Mouse (Mus musculus) myocyte (in vitro differentiated cells): ENCODE measurements around the gene Gp1ba.

Experiments used
- CEBPB ChIP-seq: IDR thresholded peaks from 2 replicates; pipeline ENCODE4 v1.6.1; 2011; ENCODE audit warnings: mild to moderate bottlenecking, moderate library complexity; ENCODE audit not compliant: poor library complexity, insufficient read depth, severe bottlenecking
- E2F4 ChIP-seq: IDR thresholded peaks from one replicate; pipeline ENCODE4 v1.6.1; 2011; ENCODE audit warnings: mild to moderate bottlenecking, control low read depth, moderate library complexity; ENCODE audit not compliant: insufficient read depth
- MYOG ChIP-seq, 3 experiments: IDR thresholded peaks; one replicate each; pipeline ENCODE4 v1.6.1; 2011; ENCODE audit warnings: control low read depth in 2 of 3, low read depth in 2 of 3, mild to moderate bottlenecking in 2 of 3; ENCODE audit not compliant: insufficient read length in 2 of 3, control insufficient read depth in 1 of 3, insufficient read depth in 1 of 3
- POLR2A ChIP-seq: IDR thresholded peaks from one replicate; pipeline ENCODE4 v1.6.1; 2011; ENCODE audit warnings: low read depth, mild to moderate bottlenecking, control low read depth, moderate library complexity; ENCODE audit not compliant: insufficient read length

GRCm38 (mm10) chr11:70647716-70648420 is 8.9 kb downstream of the Gp1ba start:
- TF ChIP-seq CEBPB (no peak), MYOG (IDR thresholded peaks at IDR 0.05; ENCODE audit: control insufficient read depth in 1 of 3, insufficient read depth in 1 of 3, insufficient read length in 2 of 3, low read depth in 2 of 3) (no peak), POLR2A (peak; percentile 46), E2F4 (no peak)
